Mouse (Mus musculus) G1E (cell line): ENCODE data around the gene Wfdc15b. TPM values are rescaled to one million over a fixed set of nuclear protein-coding genes. Genes with fewer than 3 reads are reported as not detected.

Experiments
- ATAC-seq: 2 replicates; pipeline ENCODE4 v1.8.0; 2016; ENCODE audit warnings: mild to moderate bottlenecking; ENCODE audit not compliant: insufficient number of reproducible peaks, poor library complexity, low FRiP score, severe bottlenecking; ENCODE audit errors: extremely low read depth
- DNase-seq: peaks from one replicate; pipeline ENCODE4 v3.0.0; 2012; ENCODE audit warnings: low spot score
- H3K27me3 ChIP-seq: 2 replicates; pipeline ENCODE4 v1.6.1; 2012; ENCODE audit warnings: mild to moderate bottlenecking, low read length, inconsistent platforms; ENCODE audit not compliant: insufficient read depth
- H3K36me3 ChIP-seq: replicated peaks from 2 replicates; pipeline ENCODE3; 2012; ENCODE audit warnings: mild to moderate bottlenecking, inconsistent platforms
- H3K4me1 ChIP-seq: 2 replicates; pipeline ENCODE4 v1.6.1; 2012; ENCODE audit warnings: low read depth, low read length, inconsistent platforms, mixed read lengths; ENCODE audit not compliant: insufficient read depth
- H3K4me3 ChIP-seq: 2 replicates; pipeline ENCODE4 v1.5.1; 2012; ENCODE audit warnings: low read depth, mild to moderate bottlenecking, inconsistent platforms, low read length, moderate library complexity, mixed read lengths
- H3K9me3 ChIP-seq: replicated peaks from 2 replicates; pipeline ENCODE4 v1.6.1; 2012; ENCODE audit warnings: inconsistent platforms
- CTCF ChIP-seq: IDR thresholded peaks from 2 replicates; pipeline ENCODE4 v1.5.1; 2012; ENCODE audit warnings: low read depth, low read length, inconsistent platforms, mixed read lengths
- GATA1 ChIP-seq: IDR thresholded peaks from 2 replicates; pipeline ENCODE4 v1.6.1; 2012; ENCODE audit warnings: borderline replicate concordance, low read length, inconsistent platforms, mixed read lengths
- GATA2 ChIP-seq: IDR thresholded peaks from 2 replicates; pipeline ENCODE4 v1.6.1; 2012; ENCODE audit warnings: low read depth, low read length, inconsistent platforms, borderline replicate concordance
- POLR2AphosphoS5 ChIP-seq: IDR thresholded peaks from 2 replicates; pipeline ENCODE4 v1.6.1; 2012; ENCODE audit warnings: low read depth, low read length, inconsistent platforms; ENCODE audit not compliant: insufficient replicate concordance
- TAL1 ChIP-seq: conservative IDR thresholded peaks from 2 replicates; pipeline ENCODE4 v1.6.1; 2012; ENCODE audit warnings: low read depth, low read length, inconsistent platforms, mixed read lengths
- polyA plus RNA-seq: library from polyadenylated mRNA; stranded (reverse); fragments of >175 nt; gene quantifications from 2 replicates; pipeline ENCODE4 v1.2.3, GENCODE M21; 2012
- total RNA-seq, 2 experiments: library from RNA; stranded (forward) in 1 of 2; stranded (reverse) in 1 of 2; fragments of 200-1000 nt in 1 of 2; fragments of >200 nt in 1 of 2; fragmentation: Nextera tagmentation in 1 of 2; gene quantifications; 2 replicates each; pipeline ENCODE4 v1.2.3; 2014 to 2017

Wfdc15b gene
- total and polyA plus RNA-seq, 3 experiments = not detected

GRCm38 (mm10) chr2:164183340-164183739, 38.1 kb downstream of the Wfdc15b start:
- no peaks in the 10 kb centered on the region for H3K9me3 ChIP-seq
- H3K36me3 ChIP-seq = no peaks in the 10 kb centered on the region
- no peak for TF ChIP-seq CTCF
- no peak for TF ChIP-seq POLR2AphosphoS5
- TF ChIP-seq TAL1 = no peak
- TF ChIP-seq GATA2 = no peak
- TF ChIP-seq GATA1 = no peak
- DNase-seq (no peak), ATAC-seq (no peak)
- peaks cover 22% of the 10 kb centered on the region for H3K27me3 ChIP-seq
- no peak overlapping the region for H3K4me3 ChIP-seq
- H3K4me1 ChIP-seq = no peaks in the 10 kb centered on the region

- no peaks in the 10 kb centered on the region for H3K9me3 ChIP-seq
- peaks cover 22% of the 10 kb centered on the region for H3K27me3 ChIP-seq
- ATAC-seq (no peak), DNase-seq (no peak)
- H3K4me1 ChIP-seq = no peaks in the 10 kb centered on the region
- TF ChIP-seq GATA1 = no peak
- TF ChIP-seq GATA2 = no peak
- TF ChIP-seq POLR2AphosphoS5 = no peak
- no peak for TF ChIP-seq CTCF
- no peak for TF ChIP-seq TAL1
- no peak within 1 kb of the TSS for H3K4me3 ChIP-seq
- H3K36me3 ChIP-seq = no peaks in the 10 kb centered on the region
Observed at GRCm38 (mm10) chr2:164182692-164183255, 38.7 kb downstream of the Wfdc15b start, which contains the start of gene Wfdc5. Gene Wfdc5 (minus strand): TSS chr2:164182742.

- Histone ChIP-seq H3K36me3 (no peaks in the 10 kb centered on the region), H3K27me3 (peaks cover 22% of the 10 kb centered on the region), H3K4me3 (no peak overlapping the region), H3K9me3 (no peaks in the 10 kb centered on the region), H3K4me1 (no peaks in the 10 kb centered on the region)
- ATAC-seq (no peak), DNase-seq (no peak)
- TF ChIP-seq CTCF (no peak), GATA2 (no peak), GATA1 (no peak), TAL1 (no peak), POLR2AphosphoS5 (no peak)
Observed at GRCm38 (mm10) chr2:164180770-164181169, 40.7 kb downstream of the Wfdc15b start.

GRCm38 (mm10) chr2:164180124-164180523, 41.3 kb downstream of the Wfdc15b start:
- peaks cover 22% of the 10 kb centered on the region for H3K27me3 ChIP-seq
- TF ChIP-seq CTCF = 0 out of 2 replicates have a peak, but pooled peaks have one; percentile 4
- no peak for TF ChIP-seq GATA1
- ATAC-seq (no peak), DNase-seq (peak; percentile 25)
- H3K4me3 ChIP-seq = no peak overlapping the region
- no peaks in the 10 kb centered on the region for H3K4me1 ChIP-seq
- H3K9me3 ChIP-seq = no peaks in the 10 kb centered on the region
- H3K36me3 ChIP-seq = no peaks in the 10 kb centered on the region

GRCm38 (mm10) chr2:164177831-164178230, 43.6 kb downstream of the Wfdc15b start:
- H3K9me3 ChIP-seq = no peaks in the 10 kb centered on the region
- H3K36me3 ChIP-seq = no peaks in the 10 kb centered on the region
- H3K4me3 ChIP-seq = no peak overlapping the region
- no peaks in the 10 kb centered on the region for H3K4me1 ChIP-seq
- no peak for ATAC-seq
- peaks cover 13% of the 10 kb centered on the region for H3K27me3 ChIP-seq
- DNase-seq = no peak
- no peak for TF ChIP-seq GATA2
- no peak for TF ChIP-seq POLR2AphosphoS5
- no peak for TF ChIP-seq TAL1
- TF ChIP-seq GATA1 = no peak
- no peak for TF ChIP-seq CTCF

GRCm38 (mm10) chr2:164175850-164176249, 45.6 kb downstream of the Wfdc15b start:
- Histone ChIP-seq H3K9me3 (no peaks in the 10 kb centered on the region), H3K36me3 (no peaks in the 10 kb centered on the region), H3K4me1 (no peaks in the 10 kb centered on the region), H3K27me3 (peaks cover 8% of the 10 kb centered on the region), H3K4me3 (no peak overlapping the region)
- no peak for TF ChIP-seq GATA1
- no peak for TF ChIP-seq TAL1
- TF ChIP-seq CTCF = no peak
- no peak for TF ChIP-seq POLR2AphosphoS5
- TF ChIP-seq GATA2 = no peak
- no peak for ATAC-seq
- DNase-seq = no peak
